Mouse (Mus musculus): ENCODE results near the gene Adgrf4. TPM values are rescaled to one million over a fixed set of nuclear protein-coding genes. Genes with fewer than 3 reads are reported as not detected.

Adgrf4 gene
- polyA plus RNA-seq, 1 experiment from 2014 or later, result not detected

Other genes with a start within 250 kb of the Adgrf4 start
- 0.11 TPM in 1 of 2 replicates, not detected in the other for gene Opn5, start 80.9 kb downstream of the Adgrf4 start, polyA plus RNA-seq (2014; fragmentation: Nextera tagmentation; extraction: Ambion mirVana)
- gene Adgrf2, start 49.9 kb upstream of the Adgrf4 start, polyA plus RNA-seq (2014; fragmentation: Nextera tagmentation; extraction: Ambion mirVana), result 0.13 TPM in 1 of 2 replicates, not detected in the other
- gene Cd2ap, start 184.4 kb upstream of the Adgrf4 start, polyA plus RNA-seq (2014; fragmentation: Nextera tagmentation; extraction: Ambion mirVana), result 17.1 and 17.5 TPM in 2 replicates